Mouse (Mus musculus): ENCODE data around the gene Zscan12.

- TF ChIP-seq CTCF (IDR thresholded peaks at IDR 0.05), result no peak
- TF ChIP-seq EP300 (IDR thresholded peaks at IDR 0.05; ENCODE audit: insufficient read depth, low read depth, low read length), result no peak
- TF ChIP-seq POLR2A (IDR thresholded peaks at IDR 0.05; ENCODE audit: insufficient read depth, low read depth, low read length), result no peak
Measured at GRCm38 (mm10) chr13:21322509-21323375, 39.9 kb upstream of the Zscan12 start.
